Mouse (Mus musculus) monocyte, adult 5-6 weeks (primary cell): Measurements from ENCODE around the gene Usp22. TPM values are rescaled to one million over a fixed set of nuclear protein-coding genes. Genes with fewer than 3 reads are reported as not detected.
"Not testable (repeated sequence)": the region's sequence is repeated elsewhere in the genome, so short reads cannot be mapped to it uniquely, and the experiment has no call there.

Experiments used
- ATAC-seq: fragments of 153-309, 156-312 bp; replicated peaks from 2 replicates; pipeline ENCODE4 v1.8.0; 2017; ENCODE audit warnings: mild to moderate bottlenecking; ENCODE audit not compliant: low TSS enrichment, insufficient number of reproducible peaks, severe bottlenecking, poor library complexity, low FRiP score
- total RNA-seq: library from RNA; stranded (forward); fragments of 200-1000, 200-491, 200-594 nt; gene quantifications from 3 replicates; pipeline ENCODE4 v1.2.3, GENCODE M21; 2017

Usp22 gene
- total RNA-seq, 1 experiment from 2014 or later: 40.7 TPM

DNA sequence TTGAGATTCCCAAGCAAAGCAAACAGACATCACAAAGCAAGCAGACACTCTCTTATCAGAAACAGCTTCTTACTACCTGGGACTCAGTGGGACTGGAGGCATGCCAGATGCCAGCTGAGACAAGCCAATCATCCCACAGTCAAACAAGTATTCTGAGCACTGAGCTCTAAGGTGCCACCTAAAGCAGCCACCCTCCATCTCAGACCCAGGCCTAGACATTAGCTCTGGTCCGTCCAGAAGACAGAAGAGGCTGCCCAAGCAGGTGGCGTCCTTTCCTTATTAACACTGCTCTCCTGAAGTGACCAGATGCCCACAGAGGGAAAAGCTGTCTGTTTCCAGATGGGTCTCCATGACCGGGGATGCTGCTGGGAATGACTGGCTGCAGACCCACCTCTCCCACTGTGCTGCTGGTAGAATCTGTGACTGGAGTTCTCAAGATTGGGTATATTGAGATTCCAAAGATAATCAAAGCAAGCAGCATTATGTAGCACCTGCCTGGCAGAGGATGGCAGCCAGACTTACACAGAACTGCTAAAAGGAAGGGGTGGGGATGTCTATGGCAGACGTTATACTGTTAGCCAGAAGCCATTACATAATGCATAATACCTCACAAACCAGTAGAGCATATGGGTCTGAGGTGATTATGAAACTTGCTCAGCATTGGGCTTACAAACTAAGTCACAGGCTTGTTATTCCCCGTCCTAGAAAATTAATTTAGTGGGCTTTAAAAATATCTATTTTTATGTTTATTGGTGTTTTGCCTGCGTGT lies 24.4 kb downstream of the Usp22 start:
- ATAC-seq: no peak

DNA sequence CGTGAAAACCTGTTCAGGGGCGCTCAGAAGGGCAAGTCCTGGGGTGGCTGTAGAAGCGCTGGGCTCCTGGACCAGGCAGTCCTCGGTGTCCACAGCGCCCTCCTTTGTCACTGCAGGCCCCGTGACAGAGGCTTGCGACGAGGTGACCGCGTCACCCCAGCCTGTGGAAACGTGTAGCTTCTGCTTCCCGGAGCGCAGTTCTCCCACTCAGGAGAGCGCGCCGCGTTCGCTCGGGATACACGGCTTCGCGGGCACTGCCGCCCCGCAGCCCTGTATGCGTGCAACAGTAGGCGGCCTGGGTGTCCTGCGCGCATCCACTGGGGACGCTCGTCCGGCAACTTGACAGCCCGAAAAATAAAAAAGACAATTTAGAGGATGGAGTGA lies 27.6 kb downstream of the Usp22 start:
- ATAC-seq: no peak

DNA sequence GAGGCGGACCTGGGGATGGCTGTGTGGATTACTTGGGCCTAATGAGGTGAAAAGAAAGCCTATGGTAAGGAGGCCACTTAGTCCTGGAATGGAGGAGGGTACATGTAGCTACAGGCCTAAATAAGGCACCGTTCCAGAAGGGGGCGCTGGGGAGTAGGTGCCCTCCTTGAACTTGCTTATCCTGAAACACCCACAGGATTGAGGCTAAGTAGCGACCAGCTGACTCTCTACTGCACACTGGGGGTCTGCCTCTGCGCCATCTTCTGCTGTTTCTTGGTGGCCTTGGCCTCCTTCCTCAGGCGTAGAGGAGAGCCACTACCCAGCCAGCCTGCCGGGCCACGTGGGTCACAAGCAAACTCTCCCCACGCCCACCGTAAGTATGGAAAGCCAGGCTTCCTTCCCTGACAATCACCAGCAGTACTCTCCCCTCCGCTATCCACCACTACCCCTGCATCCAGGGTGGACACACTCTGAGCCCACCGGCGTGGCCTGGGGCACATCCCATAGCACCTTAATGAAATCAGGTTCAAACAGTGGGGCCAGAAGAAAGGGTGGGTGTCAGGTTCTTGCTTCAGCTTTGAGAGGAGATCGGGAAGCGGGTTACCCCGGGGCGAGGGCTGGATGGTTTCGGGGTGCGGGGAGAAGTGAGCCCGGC lies 28.1 kb downstream of the Usp22 start:
- no peak; the same call in 1 of the 2 replicates for ATAC-seq

DNA sequence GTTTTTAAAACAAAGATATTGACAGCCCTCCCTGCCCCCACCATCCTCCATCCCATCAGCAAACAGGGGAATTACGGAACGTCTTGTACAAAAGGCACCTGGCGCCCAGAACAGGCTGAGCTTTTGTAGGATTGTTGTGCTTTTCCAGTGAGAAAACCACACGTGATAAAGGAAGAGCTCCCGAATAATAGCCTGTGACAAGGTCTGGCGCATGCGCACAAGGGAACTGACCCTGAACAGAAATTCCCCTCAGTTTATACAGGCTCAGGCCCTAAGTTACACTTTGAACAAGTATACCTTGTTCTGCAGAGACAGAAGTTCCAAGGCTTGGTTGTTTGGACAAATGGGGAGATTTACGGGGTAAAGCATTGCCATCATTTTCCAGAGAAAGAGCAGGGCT lies 29.3 kb downstream of the Usp22 start:
- ATAC-seq: no peak

DNA sequence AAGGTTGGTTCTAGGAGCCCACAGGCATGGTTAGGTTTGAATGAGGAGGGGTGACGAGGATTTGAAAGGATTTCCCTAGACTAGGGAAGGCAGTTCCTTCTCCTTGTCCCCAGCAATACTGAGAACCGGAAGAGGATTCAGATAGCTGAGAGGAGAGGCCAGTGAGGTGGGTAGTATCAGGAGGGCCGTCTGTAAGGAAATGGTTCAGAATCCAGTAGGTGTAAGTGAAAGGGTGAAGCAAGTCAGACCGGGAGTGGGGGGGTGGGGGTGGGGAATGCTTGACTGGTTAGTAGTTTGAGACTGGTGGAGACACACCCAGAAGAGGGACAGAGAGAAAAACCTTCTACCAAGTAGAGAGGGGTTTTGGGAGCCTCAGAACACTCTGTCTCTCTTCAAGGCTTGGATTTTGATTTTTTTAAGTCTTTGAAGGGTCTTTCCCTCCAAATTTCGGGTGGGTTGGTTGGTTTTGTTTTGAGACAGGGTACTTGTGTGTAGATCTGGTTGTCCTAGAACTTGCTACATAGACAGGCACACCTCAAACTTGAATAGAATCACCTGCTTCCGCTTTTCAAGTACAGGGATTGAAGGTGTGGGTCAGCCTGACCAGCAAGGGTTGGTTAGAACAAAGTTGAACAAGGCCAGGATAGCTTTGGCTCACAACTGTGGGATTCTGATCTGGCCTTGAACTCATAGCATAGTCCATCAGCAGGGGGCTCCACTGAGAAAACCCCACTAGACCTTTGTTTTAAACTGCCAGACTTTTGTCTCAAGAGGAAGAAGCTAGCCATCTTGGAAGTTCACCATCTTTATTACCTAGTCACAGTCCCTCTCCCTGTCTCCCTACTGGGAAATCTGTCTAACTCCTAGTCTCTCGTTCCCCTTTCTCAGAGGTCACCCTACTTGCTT lies 31.0 kb downstream of the Usp22 start:
- no peak for ATAC-seq

DNA sequence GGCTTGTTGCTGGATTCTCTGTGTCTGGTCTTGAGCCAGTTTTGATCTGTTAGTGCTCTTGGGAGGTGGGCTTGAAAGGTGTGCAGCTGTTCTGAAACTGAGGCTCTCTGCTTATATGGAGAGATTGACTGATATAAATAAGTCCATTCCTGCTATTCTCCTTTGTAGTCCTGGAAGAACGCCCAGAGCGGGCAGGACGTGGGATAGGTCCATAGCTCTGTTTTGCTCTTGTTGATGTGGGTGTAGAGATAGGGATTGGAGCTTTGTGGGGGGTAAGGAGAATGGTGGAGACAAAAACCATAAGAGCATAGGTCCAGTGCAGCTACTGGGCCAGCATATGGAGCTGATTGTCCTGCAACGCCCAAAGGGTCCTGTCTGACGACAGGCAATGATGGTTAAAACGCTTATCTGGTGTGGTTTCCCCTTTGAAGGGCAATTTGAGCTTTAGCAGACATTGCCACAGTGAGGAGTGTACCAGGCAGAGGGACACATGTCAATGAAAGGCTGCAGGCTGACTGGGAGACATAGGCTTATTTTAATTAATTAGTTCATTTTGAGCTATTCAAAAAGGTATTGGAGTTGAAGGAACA lies 31.8 kb downstream of the Usp22 start:
- no peak for ATAC-seq

DNA sequence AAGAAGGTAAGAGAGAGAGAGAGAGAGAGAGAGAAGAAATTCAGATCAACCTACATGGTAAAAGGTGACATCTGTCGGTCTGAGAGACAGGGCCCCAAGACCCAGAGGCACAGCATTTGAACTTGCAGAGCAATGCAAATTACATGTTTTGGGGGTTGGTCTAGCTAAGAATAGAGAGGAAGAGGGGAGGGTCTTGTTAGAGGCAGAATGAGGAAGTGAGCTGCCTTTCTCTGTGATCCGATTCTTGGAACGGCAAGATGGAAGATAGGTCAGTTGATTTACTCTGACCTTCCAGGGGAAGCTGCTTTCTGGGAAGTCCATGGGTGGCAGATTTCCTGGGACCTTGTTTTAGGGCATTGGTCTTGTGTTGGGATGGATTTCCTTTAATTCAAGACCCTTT lies 32.6 kb downstream of the Usp22 start:
- ATAC-seq: peak; percentile 64

DNA sequence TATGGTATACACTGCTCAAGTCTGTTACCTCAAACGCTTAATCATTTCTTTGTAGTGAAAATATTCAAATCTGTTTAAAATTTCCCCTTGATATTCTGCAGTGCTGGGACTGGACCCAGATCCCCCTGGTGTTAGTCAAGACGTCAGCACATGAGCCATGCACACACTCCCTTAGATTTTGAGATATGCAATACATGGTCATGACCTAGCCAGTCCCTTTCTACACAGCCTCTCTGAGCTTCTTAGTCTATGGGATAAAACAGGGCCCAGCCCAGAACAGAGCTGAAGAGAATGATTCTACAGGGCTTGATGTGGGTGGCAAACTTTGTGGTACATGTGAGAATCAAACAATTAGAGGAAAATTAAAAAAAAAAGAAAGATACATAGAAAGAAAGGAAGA lies 33.2 kb downstream of the Usp22 start:
- no peak for ATAC-seq

DNA sequence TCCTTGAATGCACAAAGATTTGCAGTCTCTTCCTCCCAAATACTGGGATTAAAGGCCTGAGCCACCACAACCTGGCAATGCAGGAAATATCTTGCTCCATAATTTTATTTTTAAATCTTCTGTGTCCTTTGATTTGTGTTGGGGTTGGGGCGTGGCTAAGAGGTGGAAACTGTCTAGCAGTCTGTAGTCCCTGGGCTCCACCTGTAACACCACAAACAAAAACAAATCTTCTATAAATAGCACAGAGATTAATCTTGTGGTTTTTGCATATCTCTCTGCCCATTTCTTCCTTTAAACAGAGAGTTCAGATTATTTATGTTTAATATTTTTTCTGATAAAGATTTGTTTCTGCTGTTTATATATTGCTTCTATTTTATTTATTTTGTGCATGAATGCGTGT lies 41.9 kb downstream of the Usp22 start:
- no peak for ATAC-seq

DNA sequence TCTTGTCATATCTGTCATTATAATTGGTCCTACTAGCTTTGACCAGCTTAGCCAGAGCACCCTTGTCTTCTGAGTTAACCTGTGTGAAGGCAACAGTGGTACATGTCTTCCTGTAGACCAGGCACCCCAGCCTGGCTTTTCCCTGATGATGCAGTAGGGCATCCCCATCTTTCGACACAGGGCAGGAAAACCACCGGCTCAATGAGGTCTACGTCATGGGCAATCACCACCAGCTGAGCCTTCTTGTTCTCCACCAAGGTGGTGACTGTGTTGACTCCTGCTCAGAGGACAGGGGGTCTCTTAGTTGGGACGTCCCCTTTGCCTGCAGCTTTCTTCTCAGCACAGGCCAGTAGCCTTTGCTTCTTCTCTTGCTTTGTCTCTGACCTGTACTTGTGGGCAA lies 44.2 kb downstream of the Usp22 start:
- not testable (repeated sequence) for ATAC-seq

DNA sequence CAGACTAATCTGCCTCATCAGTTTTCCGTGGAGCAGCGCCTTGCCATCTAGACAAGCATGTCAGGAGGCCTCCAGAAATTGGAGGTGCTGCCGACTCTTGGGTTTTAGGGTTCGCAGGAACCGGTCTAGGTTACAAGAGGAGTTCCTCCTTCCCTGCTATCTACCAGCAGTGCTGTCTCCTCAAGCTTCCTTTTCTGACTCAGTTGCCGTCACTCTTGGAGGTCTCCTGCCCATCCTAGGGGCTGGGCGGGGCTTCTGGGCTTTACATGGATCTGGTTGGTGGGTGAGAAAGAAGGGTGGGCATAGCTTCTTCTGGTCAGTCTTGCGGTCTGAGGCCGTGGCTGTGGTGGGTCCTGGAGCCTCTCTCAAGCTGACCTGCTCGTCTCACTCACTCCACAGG lies 45.5 kb downstream of the Usp22 start:
- no peak for ATAC-seq

DNA sequence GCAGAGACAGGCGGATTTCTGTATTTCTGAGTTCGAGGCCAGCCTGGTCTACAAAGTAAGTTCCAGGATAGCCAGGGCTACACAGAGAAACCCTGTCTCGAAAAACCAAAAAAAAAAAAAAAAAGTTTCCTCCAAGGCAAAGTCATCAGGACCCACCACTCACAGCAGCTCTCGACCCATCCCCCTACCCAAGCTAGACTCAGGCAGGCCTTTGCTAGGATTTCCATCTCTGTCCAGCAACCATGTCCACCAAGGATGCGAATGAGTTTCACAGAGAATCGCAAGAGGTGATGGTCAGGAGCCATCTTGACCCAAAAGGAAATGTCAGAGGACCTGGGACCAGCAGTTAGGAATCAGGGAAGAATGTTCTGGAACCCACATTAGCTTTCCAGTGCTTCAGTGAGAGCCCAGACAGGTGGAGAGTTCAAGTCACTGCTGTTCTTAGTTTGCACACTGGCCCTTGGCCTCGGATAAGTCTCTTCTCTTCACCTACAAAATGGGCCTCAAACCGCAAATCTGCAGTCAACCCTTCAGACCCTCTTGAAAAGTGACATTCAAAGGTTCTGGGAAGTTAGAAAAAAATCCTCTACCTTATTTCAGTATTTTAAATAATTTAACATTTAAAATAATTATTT lies 47.3 kb downstream of the Usp22 start:
- no peak for ATAC-seq

DNA sequence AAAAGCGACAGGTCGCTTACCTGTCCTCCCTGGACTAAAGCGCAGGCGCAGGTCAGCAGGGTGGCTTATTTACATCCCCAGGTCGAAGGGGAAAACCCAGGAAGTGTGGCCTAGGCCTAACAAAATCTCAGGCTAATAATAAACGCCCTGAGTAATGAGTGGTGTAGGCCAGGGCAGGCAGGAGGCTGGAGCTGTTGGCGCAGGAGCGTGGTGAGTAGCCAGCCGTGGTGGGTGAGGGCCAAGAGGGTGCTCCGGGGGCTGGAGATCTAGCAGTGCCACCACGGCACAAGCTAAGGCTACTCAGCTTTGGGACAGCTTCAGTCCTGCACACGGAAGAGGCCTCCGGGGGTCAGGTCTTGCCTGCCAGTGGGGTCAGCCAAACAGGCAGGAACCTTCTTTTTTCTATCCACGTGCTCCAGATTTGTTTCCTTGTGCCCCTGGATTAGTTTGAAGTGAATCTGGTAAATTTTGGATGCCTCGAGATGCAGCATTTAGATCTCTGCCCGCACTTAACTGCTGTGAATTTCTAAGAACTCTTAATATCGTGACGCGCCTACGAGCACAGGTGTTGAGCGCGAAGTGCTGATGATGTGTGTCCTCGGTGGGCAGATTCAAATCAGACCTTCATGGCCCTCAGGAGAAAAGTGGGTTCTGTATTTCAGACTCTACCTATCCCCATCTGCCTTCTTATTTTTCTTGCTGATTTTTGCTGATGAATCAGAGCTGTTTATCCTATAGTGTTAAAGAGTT lies 48.1 kb downstream of the Usp22 start, which contains the start of gene Tnfrsf13b:
Gene Tnfrsf13b (plus strand): TSS at position 150 of the 750 bp plus-strand sequence.
- ATAC-seq: no peak

DNA sequence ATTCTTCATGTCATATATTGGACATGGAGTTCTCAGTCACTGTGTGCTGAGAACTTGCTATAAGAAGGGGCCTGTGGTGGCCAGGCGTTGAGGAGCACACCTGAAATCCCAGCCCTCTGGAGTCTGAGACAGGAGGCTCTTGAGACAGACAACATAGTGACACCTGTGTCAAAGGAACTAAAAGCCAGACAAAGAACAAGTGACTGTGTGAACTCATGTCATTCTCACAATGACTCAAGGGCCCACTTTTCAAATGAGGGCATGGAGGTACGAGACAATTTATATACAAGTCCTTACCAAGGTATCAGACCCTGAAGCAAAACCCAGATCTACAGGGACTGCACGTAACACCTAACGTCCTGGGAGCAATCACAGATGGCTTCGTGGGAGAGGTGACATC lies 48.9 kb downstream of the Usp22 start:
- no peak for ATAC-seq

DNA sequence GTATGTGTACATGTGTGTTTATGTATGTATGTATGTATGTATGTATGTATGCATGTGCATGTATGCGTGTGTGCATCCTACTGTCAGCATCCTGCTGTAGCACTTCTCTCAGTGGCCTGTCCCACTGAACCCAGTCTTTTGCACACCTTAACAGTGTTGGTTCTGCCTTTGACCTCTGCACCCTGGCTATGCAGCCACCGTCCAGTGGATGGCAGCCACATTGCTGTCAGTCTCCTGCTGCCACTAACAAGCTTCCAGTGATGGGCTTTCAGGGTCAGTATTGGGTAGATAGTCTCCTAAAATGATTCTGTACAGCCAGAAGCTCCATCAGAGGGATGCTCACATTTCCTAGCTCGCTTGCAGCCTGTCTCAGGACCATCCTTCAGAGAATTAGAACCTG lies 51.0 kb downstream of the Usp22 start:
- no peak for ATAC-seq

DNA sequence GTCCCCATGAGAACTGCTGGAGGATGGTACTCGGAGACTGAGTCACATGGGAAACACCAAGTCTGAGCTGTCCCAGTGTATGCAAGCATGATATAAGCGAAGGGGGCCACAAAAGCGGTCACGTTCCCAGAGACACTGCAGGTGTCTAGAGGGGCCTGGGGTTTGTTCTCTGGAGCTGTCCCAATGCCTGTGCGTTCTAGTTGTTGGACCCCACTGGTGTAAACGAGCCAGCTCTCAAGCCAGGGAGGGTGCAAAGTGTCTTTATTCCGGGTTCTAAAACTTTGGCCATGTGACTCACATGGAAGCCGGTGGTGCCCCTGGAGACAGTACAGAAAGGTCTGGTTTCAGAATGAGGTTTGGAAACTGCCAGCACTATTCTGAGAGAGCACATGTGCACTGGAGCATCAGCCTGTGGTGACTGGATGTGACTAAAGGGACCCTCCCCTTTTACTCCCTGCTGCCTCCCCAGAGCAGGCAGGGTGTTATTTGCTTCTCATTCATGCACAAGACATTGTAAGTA lies 52.0 kb downstream of the Usp22 start:
- 0 out of 2 replicates have a peak, but pooled peaks have one; percentile 17 for ATAC-seq

DNA sequence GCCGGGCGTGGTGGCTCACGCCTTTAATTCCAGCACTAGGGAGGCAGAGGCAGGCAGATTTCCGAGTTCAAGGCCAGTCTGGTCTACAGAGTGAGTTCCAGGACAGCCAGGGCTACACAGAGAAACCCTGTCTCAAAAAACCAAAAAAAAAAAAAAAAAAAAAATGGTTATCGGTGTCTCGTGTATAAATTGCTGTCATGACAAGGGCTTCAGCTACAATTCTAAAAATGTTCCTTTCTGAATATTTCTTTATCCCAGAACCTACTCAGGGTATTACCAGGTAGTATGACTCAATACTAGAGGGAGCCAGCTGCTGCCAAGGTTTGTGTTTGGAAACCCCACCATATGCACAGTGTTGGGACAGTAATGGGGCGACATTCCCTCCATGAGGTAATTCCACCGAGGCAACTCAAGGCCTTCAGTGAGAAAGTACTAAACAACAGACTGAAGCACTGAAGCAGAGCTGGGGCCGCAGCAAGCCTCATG lies 52.5 kb downstream of the Usp22 start:
- no peak for ATAC-seq
